Mouse (Mus musculus) embryonic facial prominence, embryonic 12.5 days (tissue): ENCODE measurements at regions not wholly inside any gene's neighbourhood (a gene's known extent, or its start where the extent isn't known, plus 50 kb on each side); places are given as distances from the start of the nearest gene placed in this dataset.

Experiments used
- ATAC-seq: fragments of 200-750 bp; cut with Nextera tagmentation; 2 replicates; pipeline ENCODE4 v1.8.0; 2017; ENCODE audit not compliant: insufficient number of reproducible peaks, insufficient read depth, low FRiP score, low TSS enrichment
- H3K27ac ChIP-seq: fragments of 300-500 bp; sonication (generic); 2 replicates; pipeline ENCODE4 v1.5.1; 2016; ENCODE audit warnings: mild to moderate bottlenecking
- H3K27me3 ChIP-seq: fragments of 300-500 bp; sonication (generic); 2 replicates; pipeline ENCODE4 v1.6.1; 2016; ENCODE audit warnings: mild to moderate bottlenecking, moderate library complexity
- H3K36me3 ChIP-seq: fragments of 300-500 bp; sonication (generic); 2 replicates; pipeline ENCODE4 v1.6.1; 2016; ENCODE audit warnings: mild to moderate bottlenecking
- H3K4me1 ChIP-seq: fragments of 300-500 bp; sonication (generic); 2 replicates; pipeline ENCODE4 v1.6.1; 2016
- H3K4me2 ChIP-seq: fragments of 300-500 bp; sonication (generic); replicated peaks from 2 replicates; pipeline ENCODE4 v1.6.1; 2016; ENCODE audit warnings: mild to moderate bottlenecking, moderate library complexity
- H3K4me3 ChIP-seq: fragments of 300-500 bp; sonication (generic); 2 replicates; pipeline ENCODE4 v1.5.1; 2016; ENCODE audit warnings: mild to moderate bottlenecking
- H3K9ac ChIP-seq: fragments of 300-500 bp; sonication (generic); 2 replicates; pipeline ENCODE4 v1.6.1; 2016; ENCODE audit warnings: mild to moderate bottlenecking, moderate library complexity
- H3K9me3 ChIP-seq: fragments of 300-500 bp; sonication (generic); 2 replicates; pipeline ENCODE4 v1.6.1; 2016; ENCODE audit warnings: mild to moderate bottlenecking, moderate library complexity
- WGBS: fragments of 180-500 bp; shearing (Covaris S2); methylation state at CpG from one replicate; pipeline ENCODE4 v1.1.7; 2016; 5-methylcytosine and 5-hydroxymethylcytosine counted together

DNA sequence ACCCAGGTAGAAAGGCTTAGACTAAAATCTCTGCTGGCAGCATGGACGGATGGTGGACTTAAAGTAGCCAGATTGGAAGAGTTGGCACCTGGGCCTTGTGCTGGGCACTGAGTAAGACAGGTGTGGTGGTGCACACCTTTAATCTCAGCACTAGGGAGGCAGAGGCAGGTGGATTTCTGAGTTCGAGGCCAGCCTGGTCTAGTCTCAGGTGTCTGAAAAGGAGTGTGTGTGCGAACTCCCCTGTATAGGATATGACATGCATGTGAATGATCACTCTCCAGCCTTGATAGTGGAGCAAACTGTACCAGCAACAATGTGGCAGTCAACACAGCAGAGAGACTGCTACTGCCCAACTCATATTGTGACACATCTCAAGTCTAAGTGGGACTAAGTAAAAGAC lies 70.1 kb upstream of the Frmd4a start:
- no peak overlapping the region for H3K4me2 ChIP-seq
- ATAC-seq, result no peak
- WGBS, result 86% methylated on average over 3 of the region's 3 CpGs

DNA sequence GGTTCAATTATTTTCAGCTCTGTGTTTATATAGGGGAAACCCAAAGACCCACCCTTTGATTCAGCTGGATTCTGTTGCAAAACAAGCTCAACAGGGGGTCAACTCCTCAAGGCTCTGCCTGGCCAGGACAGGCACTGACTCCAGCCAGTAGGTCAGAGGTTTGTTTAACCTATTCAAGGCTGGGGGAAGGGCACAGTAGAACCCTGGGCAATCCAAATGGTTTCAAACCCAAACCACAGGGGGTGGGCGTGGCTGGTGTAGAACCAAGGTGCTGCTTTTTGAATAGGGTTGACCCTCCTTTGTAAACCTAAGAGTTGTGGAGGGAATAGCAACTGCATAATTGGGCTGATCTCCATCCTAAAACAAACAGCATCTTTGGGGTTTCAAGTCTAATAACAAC lies 69.2 kb upstream of the Frmd4a start:
- H3K4me2 ChIP-seq, result no peak overlapping the region
- no peak for ATAC-seq
- H3K4me1 ChIP-seq, result no peaks in the 10 kb centered on the region
- no peak overlapping the region for H3K27ac ChIP-seq
- WGBS, result 54% methylated on average over 1 of the region's 1 CpGs
- H3K27me3 ChIP-seq, result no peaks in the 10 kb centered on the region
- H3K4me3 ChIP-seq, result no peak overlapping the region
- H3K9me3 ChIP-seq, result no peaks in the 10 kb centered on the region
- H3K9ac ChIP-seq, result no peak overlapping the region
- no peaks in the 10 kb centered on the region for H3K36me3 ChIP-seq

More for the DNA sequence above, 70.1 kb upstream of the Frmd4a start:
- Histone ChIP-seq H3K9me3 (no peaks in the 10 kb centered on the region), H3K4me3 (no peak overlapping the region), H3K36me3 (no peaks in the 10 kb centered on the region), H3K27me3 (no peaks in the 10 kb centered on the region), H3K9ac (no peak overlapping the region), H3K4me1 (no peaks in the 10 kb centered on the region), H3K27ac (no peak overlapping the region)

DNA sequence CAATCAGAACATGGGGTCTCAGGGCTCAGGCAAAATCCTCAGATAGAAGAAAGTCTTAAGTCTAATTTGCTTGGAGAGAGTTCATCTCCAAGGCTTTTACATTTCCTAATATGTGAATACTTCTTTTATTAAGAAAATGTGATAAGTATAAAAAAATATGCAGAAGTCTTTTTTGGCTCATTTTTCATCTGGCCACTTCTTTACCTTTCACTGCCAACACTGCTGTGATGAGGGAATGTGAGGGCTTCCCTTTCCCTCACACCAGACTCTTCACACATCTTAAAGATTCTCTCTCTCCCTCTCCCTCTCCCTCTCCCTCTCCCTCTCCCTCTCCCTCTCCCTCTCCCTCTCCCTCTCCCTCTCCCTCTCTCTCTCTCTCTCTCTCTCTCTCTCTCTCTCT lies 60.0 kb upstream of the Frmd4a start:
- Histone ChIP-seq H3K27ac (no peak overlapping the region), H3K4me3 (no peak overlapping the region), H3K36me3 (no peaks in the 10 kb centered on the region), H3K27me3 (peaks cover 5% of the 10 kb centered on the region; the same call in 1 of the 2 replicates), H3K4me1 (0 out of 2 replicates have a peak, but pooled peaks cover 5% of the 10 kb centered on the region), H3K9me3 (no peaks in the 10 kb centered on the region), H3K4me2 (no peak overlapping the region), H3K9ac (no peak overlapping the region)
- ATAC-seq, result no peak

DNA sequence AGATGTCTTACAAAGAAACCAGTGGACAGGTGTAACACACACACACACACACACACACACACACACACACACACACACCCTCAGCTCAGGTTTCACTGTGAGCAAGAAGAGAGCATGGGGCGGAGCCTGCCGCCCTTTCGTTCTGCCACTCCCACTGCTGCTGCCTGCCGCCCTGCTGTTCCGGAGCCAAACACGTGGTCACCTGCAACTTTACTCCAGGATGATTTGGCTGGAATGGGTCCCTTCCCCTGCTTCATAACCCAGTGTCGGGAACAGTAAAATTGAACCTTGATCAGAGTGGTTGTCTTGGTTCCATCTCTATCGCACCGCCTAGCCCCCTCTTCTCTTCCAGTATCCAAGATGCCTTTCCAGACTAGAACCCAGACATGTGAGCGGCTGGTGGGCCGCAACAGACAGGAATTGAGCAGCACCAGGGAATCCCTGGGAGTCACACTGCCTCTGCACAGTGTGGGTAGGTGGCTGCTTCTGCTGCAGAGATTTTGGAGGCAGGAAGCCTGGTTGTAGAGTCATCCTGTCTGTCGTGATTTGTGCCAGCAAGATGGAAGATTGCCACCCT lies 59.4 kb upstream of the Frmd4a start:
- no peak overlapping the region for H3K4me3 ChIP-seq
- 0 out of 2 replicates have a peak, but pooled peaks cover 5% of the 10 kb centered on the region for H3K4me1 ChIP-seq
- H3K9ac ChIP-seq, result no peak overlapping the region
- peak overlapping the region; percentile 37 for H3K4me2 ChIP-seq
- H3K9me3 ChIP-seq, result no peaks in the 10 kb centered on the region
- no peak for ATAC-seq
- H3K27me3 ChIP-seq, result peaks cover 5% of the 10 kb centered on the region; the same call in 1 of the 2 replicates
- H3K36me3 ChIP-seq, result no peaks in the 10 kb centered on the region
- H3K27ac ChIP-seq, result no peak overlapping the region
- 20% methylated on average over 12 of the region's 12 CpGs for WGBS

DNA sequence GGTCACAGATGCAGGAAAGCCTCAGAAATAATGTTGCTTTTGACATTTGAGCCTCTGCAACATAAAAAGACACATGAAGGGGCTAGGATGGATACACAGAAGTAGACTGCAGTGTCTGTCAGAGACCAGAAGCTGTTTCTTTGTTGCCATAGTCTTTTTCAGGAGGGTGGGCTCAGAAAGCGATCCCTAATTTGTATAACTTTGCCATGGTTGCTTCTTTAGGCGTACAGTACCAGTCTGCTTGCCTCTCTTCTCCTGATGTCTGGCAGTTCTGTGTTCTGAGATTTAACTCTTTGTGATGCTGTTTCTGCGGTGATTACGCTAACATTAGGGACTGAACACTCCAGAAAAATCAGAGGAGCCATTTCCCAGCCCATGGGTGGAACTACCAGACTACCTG lies 58.8 kb upstream of the Frmd4a start:
- H3K4me2 ChIP-seq, result no peak overlapping the region
- H3K9ac ChIP-seq, result no peak overlapping the region
- H3K4me1 ChIP-seq, result 0 out of 2 replicates have a peak, but pooled peaks cover 5% of the 10 kb centered on the region
- ATAC-seq, result no peak
- H3K27me3 ChIP-seq, result peaks cover 5% of the 10 kb centered on the region; the same call in 1 of the 2 replicates
- H3K36me3 ChIP-seq, result no peaks in the 10 kb centered on the region
- H3K27ac ChIP-seq, result no peak overlapping the region
- WGBS, result 84% methylated on average over 4 of the region's 4 CpGs
- H3K9me3 ChIP-seq, result no peaks in the 10 kb centered on the region
- no peak overlapping the region for H3K4me3 ChIP-seq

DNA sequence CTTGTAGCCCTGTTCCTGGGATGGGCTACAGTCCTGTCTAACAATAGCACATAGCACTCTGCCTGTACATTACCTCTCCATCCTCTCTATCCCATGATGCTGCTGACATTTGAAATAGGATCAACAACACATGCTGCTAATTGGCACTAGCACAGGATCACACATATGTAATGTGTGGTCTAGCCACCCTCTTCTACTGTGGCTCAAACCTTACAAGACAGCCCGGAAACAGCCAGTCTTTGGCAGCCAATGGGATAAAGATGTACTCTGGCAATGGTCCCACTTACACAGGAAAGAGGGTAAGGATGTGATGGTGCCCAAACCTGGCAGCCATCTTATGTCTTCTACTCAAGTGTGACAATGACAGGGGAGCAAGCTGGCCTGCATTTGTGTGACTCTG lies 58.3 kb upstream of the Frmd4a start:
- Histone ChIP-seq H3K9me3 (no peaks in the 10 kb centered on the region), H3K4me1 (0 out of 2 replicates have a peak, but pooled peaks cover 5% of the 10 kb centered on the region), H3K27ac (no peak overlapping the region), H3K4me2 (no peak overlapping the region), H3K9ac (no peak overlapping the region), H3K36me3 (no peaks in the 10 kb centered on the region), H3K4me3 (no peak overlapping the region), H3K27me3 (peaks cover 5% of the 10 kb centered on the region; the same call in 1 of the 2 replicates)
- WGBS, result 71% methylated on average over 1 of the region's 1 CpGs
- no peak for ATAC-seq

DNA sequence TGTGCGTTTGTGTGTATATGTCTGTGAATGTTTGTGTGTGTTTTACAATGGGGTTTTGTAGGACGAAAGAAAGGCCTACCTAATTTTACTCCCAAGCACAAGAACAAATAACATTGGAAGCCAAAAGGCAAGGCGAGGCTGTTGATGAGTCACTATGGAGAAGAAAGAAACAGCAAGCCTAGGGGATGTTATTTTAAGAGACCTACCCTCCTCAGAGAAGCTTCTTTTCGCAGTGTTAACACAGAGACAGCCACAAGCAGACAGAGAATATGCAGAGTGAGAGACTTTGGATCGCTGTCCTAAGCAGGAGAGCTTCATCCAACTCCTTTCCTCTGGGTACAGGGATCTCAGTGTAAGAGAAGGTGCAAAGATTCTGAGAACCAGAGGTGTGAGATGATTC lies 57.3 kb upstream of the Frmd4a start:
- Histone ChIP-seq H3K9ac (no peak overlapping the region), H3K4me1 (0 out of 2 replicates have a peak, but pooled peaks cover 5% of the 10 kb centered on the region), H3K4me3 (no peak overlapping the region), H3K27me3 (peaks cover 5% of the 10 kb centered on the region; the same call in 1 of the 2 replicates), H3K4me2 (no peak overlapping the region), H3K36me3 (no peaks in the 10 kb centered on the region), H3K27ac (no peak overlapping the region), H3K9me3 (no peaks in the 10 kb centered on the region)
- 82% methylated on average over 5 of the region's 5 CpGs for WGBS
- no peak for ATAC-seq

DNA sequence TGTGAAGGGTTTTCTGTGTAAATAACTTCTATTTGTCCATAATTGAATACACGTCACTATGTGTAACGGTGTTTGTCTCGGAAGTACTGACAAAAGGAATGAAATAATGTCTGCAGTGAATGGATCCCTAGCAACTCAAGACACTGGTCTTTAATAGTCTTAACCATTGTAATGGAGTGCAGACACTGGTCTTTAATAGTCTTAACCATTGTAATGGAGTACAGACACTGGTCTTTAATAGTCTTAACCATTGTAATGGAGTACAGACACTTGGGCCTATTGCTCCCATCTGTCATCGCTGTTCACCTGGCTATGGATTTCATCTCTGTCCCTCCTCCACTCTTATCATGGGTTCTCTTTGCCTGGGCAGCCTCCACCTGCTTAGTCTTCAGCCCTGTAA lies 53.2 kb upstream of the Frmd4a start:
- no peaks in the 10 kb centered on the region for H3K9me3 ChIP-seq
- H3K4me2 ChIP-seq, result no peak overlapping the region
- no peaks in the 10 kb centered on the region for H3K4me1 ChIP-seq
- WGBS, result 93% methylated on average over 4 of the region's 4 CpGs
- H3K9ac ChIP-seq, result no peak overlapping the region
- H3K27me3 ChIP-seq, result no peaks in the 10 kb centered on the region
- no peak overlapping the region for H3K4me3 ChIP-seq
- no peaks in the 10 kb centered on the region for H3K36me3 ChIP-seq
- H3K27ac ChIP-seq, result no peak overlapping the region
- ATAC-seq, result peak; percentile 100
